Mouse (Mus musculus): ENCODE data around the gene Fgd2. TPM values are rescaled to one million over a fixed set of nuclear protein-coding genes. Genes with fewer than 3 reads are reported as not detected.
A peak's percentile ranks its signal among the peaks of the same experiment; 100 is the strongest.
"Not testable (repeated sequence)": the region's sequence is repeated elsewhere in the genome, so short reads cannot be mapped to it uniquely, and the experiment has no call there.

The Fgd2 gene
- polyA plus RNA-seq, 1 experiment from 2014 or later, result 6.8 TPM

GRCm38 (mm10) chr17:29336266-29336990, 24.3 kb upstream of the Fgd2 start:
- DNase-seq (ENCODE audit: low spot score), result no peak

DNA sequence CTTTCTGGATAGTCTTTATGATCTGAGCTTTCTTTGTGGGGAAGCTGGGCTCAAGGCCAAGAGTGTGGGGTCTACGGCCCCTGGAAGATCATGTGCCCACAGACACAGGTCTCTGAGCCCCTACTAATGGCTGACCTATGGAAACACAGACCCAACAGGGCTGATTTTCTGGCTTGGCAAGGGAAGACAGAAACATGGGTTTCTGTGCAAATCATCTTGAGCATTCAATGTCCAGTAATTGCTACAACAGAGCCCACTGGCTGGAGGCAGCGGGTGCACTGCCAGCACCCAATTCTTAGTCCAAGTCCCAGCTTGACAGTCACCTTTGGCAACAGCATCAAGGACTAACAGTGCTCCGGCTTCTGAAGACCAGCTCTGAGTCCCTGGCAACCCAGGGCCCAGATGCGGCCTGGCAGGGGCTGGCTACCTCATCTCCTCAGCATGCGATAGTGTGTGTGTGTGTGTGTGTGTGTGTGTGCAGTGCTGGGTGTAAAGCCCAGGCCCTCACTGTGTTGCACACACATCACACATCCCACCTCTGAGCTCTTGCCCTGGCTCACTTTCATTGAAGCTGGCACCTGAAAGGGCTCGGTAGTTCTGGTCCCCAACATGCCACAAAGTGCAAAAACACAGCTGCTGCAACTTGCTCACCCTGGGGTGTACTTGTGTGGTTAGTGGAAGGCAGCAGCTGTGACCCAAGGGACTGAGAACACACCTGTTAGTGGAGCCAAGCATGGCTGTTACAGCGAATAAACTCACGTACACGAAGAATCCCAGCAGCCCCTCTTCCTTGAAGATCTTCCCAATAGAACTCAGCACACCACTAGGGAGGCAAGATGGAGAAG, 22.5 kb upstream of the Fgd2 start:
- DNase-seq (ENCODE audit: low spot score), result peak; percentile 92

GRCm38 (mm10) chr17:29339170-29339768, 21.4 kb upstream of the Fgd2 start:
- no peak for DNase-seq (ENCODE audit: low spot score)

GRCm38 (mm10) chr17:29340406-29341261, 20.1 kb upstream of the Fgd2 start:
- DNase-seq (ENCODE audit: low spot score), result peak; percentile 50

- peak; percentile 82 for DNase-seq (ENCODE audit: low spot score)
These were observed 19.1 kb upstream of the Fgd2 start for GRCm38 (mm10) chr17:29341591-29342003.

GRCm38 (mm10) chr17:29342010-29342910, 18.5 kb upstream of the Fgd2 start:
- DNase-seq (ENCODE audit: low spot score), result no peak

- no peak for DNase-seq (ENCODE audit: low spot score)
These were observed 17.5 kb upstream of the Fgd2 start for GRCm38 (mm10) chr17:29343241-29343640.

- no peak for DNase-seq (ENCODE audit: low spot score)
These were observed 15.4 kb upstream of the Fgd2 start for GRCm38 (mm10) chr17:29345272-29345671.

DNA sequence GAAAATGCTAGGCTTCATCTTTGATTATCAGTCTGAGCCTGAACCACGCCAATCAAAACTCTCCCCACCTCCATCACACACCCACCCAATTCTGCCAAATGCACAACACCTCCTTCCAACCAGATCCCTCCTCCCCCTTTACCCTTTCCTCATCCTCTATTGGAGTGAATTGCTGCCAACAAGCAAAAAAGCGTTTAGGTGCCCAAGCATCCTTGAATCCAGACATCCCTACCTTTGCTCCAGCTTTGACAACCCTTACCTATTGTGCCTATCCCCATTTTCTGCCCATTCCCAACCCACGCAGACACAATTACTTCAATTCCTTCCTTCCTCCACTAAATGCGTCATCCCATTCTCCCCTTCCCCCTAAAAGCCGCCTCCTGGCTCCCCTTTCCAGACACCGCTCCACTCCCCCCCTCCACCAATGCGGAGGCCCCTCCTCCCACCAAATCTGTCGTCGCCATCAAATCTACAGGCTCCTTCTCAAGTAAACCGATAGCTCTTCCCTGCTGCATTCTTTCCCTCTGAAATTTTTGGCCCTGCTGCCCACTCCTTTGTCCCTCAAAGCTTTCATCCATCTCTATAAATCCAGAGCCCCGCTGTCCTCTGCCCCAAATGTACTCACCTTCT, 14.1 kb upstream of the Fgd2 start:
- peak; percentile 4 for DNase-seq (ENCODE audit: low spot score)

GRCm38 (mm10) chr17:29347126-29347644, 13.5 kb upstream of the Fgd2 start:
- no peak for DNase-seq (ENCODE audit: low spot score)

DNA sequence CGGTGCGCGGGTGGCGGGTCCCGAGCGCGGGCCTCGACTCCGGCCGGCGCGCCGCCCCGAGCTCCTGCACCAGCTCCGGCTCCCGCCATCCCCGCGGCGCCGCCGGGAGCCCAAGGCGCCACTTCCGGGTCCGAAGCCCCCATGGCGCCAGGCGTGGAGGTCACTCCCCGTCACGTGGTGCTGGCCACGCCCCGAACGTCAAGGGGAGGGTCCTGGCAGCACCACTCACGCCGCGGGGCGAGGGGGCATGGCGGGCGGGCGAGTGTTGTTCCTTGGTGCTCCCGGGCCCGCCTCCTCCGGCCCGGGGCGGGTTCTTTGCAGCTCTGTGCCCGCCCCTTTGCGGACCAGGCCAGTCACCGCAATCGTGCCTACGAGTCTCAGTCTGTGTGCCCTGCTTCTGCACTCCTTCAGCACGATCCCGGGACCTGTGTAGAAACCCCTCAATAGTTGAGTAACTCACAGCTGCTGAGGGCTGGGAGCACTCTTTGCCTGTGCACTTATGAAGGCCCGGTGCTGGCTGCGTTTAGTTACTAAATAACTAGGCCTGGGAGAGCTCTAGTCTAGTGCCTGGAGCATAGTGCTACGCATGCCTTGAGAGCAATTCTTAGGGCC, 13.0 kb upstream of the Fgd2 start, which contains the start of gene Mtch1:
Gene Mtch1 (minus strand): TSS at position 290 of the 612 bp plus-strand sequence.
- peak; percentile 98 for DNase-seq (ENCODE audit: low spot score)

DNA sequence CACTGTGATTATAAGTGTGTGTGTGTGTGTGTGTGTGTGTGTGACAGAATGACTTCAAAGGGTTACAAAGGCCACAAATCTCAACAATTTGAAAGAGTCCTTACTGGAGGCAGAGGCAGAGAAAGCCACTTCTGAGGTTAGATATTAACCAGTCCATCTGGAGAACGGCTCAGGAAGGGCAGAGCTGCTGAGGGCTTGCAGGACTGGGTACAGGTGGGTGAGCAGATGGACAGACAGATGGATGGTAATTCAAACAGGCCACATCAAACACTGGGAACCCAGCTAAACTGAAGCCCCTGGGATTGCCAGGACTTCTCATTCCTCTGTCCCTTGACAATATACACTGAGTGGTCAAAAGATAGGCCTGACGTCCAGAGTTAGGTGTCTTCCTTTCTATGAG, 11.7 kb upstream of the Fgd2 start:
- no peak for DNase-seq (ENCODE audit: low spot score)

GRCm38 (mm10) chr17:29351056-29351455, 9.7 kb upstream of the Fgd2 start:
- DNase-seq (ENCODE audit: low spot score), result not testable (repeated sequence)

- DNase-seq (ENCODE audit: low spot score), result no peak
These were observed 5.3 kb upstream of the Fgd2 start for GRCm38 (mm10) chr17:29355461-29355840.

GRCm38 (mm10) chr17:29355841-29356478, 4.8 kb upstream of the Fgd2 start:
- no peak for DNase-seq (ENCODE audit: low spot score)

- no peak for DNase-seq (ENCODE audit: low spot score)
These were observed 4.2 kb upstream of the Fgd2 start for GRCm38 (mm10) chr17:29356479-29356856.

GRCm38 (mm10) chr17:29356882-29357281, 3.8 kb upstream of the Fgd2 start:
- no peak for DNase-seq (ENCODE audit: low spot score)

- no peak for DNase-seq (ENCODE audit: low spot score)
These were observed 1.8 kb upstream of the Fgd2 start for GRCm38 (mm10) chr17:29358928-29359327.

All from thymus, postnatal 0 days (tissue).